Comparison of ENCODE assay signal across 15 mouse cellular contexts in genomic region chr8:91613603-91614002, GRCm38 (mm10).
DNase-seq lines count a peak whose midpoint lies in the region; ATAC-seq and TF ChIP-seq lines count a peak whose summit lies in the region.
"Had no signal": no experiment of that assay in that cellular context is flagged by ENCODE, and none has a peak within 500 bp of the region (broad histone marks: within the 10 kb centered on the region; RNA-seq: fewer than 3 reads in every experiment).

No protein-coding gene starts in this region.

- peak; percentile 47 for DNase-seq in forebrain, embryonic 10.5 days (ENCODE audit: extremely low spot score, low spot score)
- DNase-seq in liver, result peak; percentile 23
- DNase-seq in liver, postnatal 0 days, result no peak
- DNase-seq in embryonic facial prominence, embryonic 10.5 days (ENCODE audit: low spot score), result peak; percentile 67
- DNase-seq in limb, embryonic 14.5 days (ENCODE audit: low spot score), result peak; percentile 73
- DNase-seq in thymus, postnatal 25 days, result no peak
- DNase-seq in lung, postnatal 25 days (ENCODE audit: low spot score), result no peak
- DNase-seq: adrenal gland, adult 2 months; cerebellum, postnatal 14 days; heart, postnatal 36 days; kidney, adult 18-20 months; liver, embryonic 13.5 days; right cerebral cortex, adult 18-20 months had no signal

- no peak for TF ChIP-seq CTCF in liver, postnatal 0 days (IDR thresholded peaks at IDR 0.05; ENCODE audit: low read depth)

- no peak overlapping the region for H3K9ac ChIP-seq in forebrain, embryonic 15.5 days (replicated peaks)
- H3K9ac ChIP-seq in liver, postnatal 0 days (replicated peaks), result no peak overlapping the region
- H3K9ac ChIP-seq in limb, embryonic 14.5 days (ENCODE audit: low read depth, low read length, severe bottlenecking), result no peak overlapping the region
- H3K9ac ChIP-seq: liver, embryonic 13.5 days; neural tube, embryonic 13.5 days had no signal

- no peak overlapping the region for H3K4me3 ChIP-seq in forebrain, embryonic 10.5 days
- no peak overlapping the region for H3K4me3 ChIP-seq in forebrain, embryonic 15.5 days
- H3K4me3 ChIP-seq in liver, postnatal 0 days (ENCODE audit: low read depth, low read length), result no peak overlapping the region
- H3K4me3 ChIP-seq in embryonic facial prominence, embryonic 10.5 days, result no peak overlapping the region
- no peak overlapping the region for H3K4me3 ChIP-seq in limb, embryonic 14.5 days (replicated peaks; ENCODE audit: low read length)
- H3K4me3 ChIP-seq: liver, embryonic 13.5 days; neural tube, embryonic 13.5 days had no signal

- no peak overlapping the region for H3K4me2 ChIP-seq in forebrain, embryonic 15.5 days (replicated peaks)
- H3K4me2 ChIP-seq in liver, postnatal 0 days (ENCODE audit: low read depth, low read length), result no peak overlapping the region
- no peak overlapping the region for H3K4me2 ChIP-seq in limb, embryonic 14.5 days (replicated peaks; ENCODE audit: low read depth, low read length, severe bottlenecking)
- H3K4me2 ChIP-seq: liver, embryonic 13.5 days had no signal

- no peak for TF ChIP-seq POLR2A in limb, embryonic 14.5 days (IDR thresholded peaks at IDR 0.05; ENCODE audit: borderline replicate concordance, extremely low read depth, insufficient read depth, insufficient read length)

- H3K27me3 ChIP-seq in forebrain, embryonic 10.5 days (ENCODE audit: poor library complexity, severe bottlenecking), result peaks cover 65% of the 10 kb centered on the region
- peaks cover 9% of the 10 kb centered on the region; the same call in 1 of the 2 replicates for H3K27me3 ChIP-seq in forebrain, embryonic 15.5 days
- no peaks in the 10 kb centered on the region for H3K27me3 ChIP-seq in liver, postnatal 0 days (ENCODE audit: insufficient read depth, low read length)
- H3K27me3 ChIP-seq in embryonic facial prominence, embryonic 10.5 days (replicated peaks; ENCODE audit: low read depth, poor library complexity, severe bottlenecking), result peaks cover 38% of the 10 kb centered on the region
- peaks cover 47% of the 10 kb centered on the region for H3K27me3 ChIP-seq in limb, embryonic 14.5 days (ENCODE audit: control insufficient read depth, insufficient read depth, low read length)
- H3K27me3 ChIP-seq: liver, embryonic 13.5 days had no signal

- no peak for ATAC-seq in forebrain, embryonic 15.5 days (replicated peaks)
- ATAC-seq in liver, postnatal 0 days, result no peak
- peak; percentile 86 for ATAC-seq in limb, embryonic 14.5 days (ENCODE audit: low FRiP score, low read depth)

- H3K4me1 ChIP-seq in forebrain, embryonic 10.5 days, result peaks cover 81% of the 10 kb centered on the region
- H3K4me1 ChIP-seq in forebrain, embryonic 15.5 days, result peaks cover 47% of the 10 kb centered on the region
- H3K4me1 ChIP-seq in liver, postnatal 0 days (ENCODE audit: insufficient read depth), result no peaks in the 10 kb centered on the region
- H3K4me1 ChIP-seq in embryonic facial prominence, embryonic 10.5 days, result peaks cover 85% of the 10 kb centered on the region
- H3K4me1 ChIP-seq in limb, embryonic 14.5 days (ENCODE audit: control insufficient read depth, insufficient read depth, low read length), result peaks cover 47% of the 10 kb centered on the region

- no peaks in the 10 kb centered on the region for H3K9me3 ChIP-seq in forebrain, embryonic 10.5 days
- H3K9me3 ChIP-seq in forebrain, embryonic 15.5 days, result no peaks in the 10 kb centered on the region
- H3K9me3 ChIP-seq in liver, postnatal 0 days (ENCODE audit: low read length), result no peaks in the 10 kb centered on the region
- H3K9me3 ChIP-seq in embryonic facial prominence, embryonic 10.5 days, result no peaks in the 10 kb centered on the region
- H3K9me3 ChIP-seq in limb, embryonic 14.5 days (ENCODE audit: control insufficient read depth, low read length), result no peaks in the 10 kb centered on the region
- H3K9me3 ChIP-seq: liver, embryonic 13.5 days; neural tube, embryonic 13.5 days had no signal

- H3K36me3 ChIP-seq in forebrain, embryonic 10.5 days (replicated peaks), result no peaks in the 10 kb centered on the region
- H3K36me3 ChIP-seq in forebrain, embryonic 15.5 days, result no peaks in the 10 kb centered on the region
- H3K36me3 ChIP-seq in liver, postnatal 0 days (replicated peaks; ENCODE audit: insufficient read depth, low read length), result no peaks in the 10 kb centered on the region
- no peaks in the 10 kb centered on the region for H3K36me3 ChIP-seq in embryonic facial prominence, embryonic 10.5 days (replicated peaks)
- H3K36me3 ChIP-seq in limb, embryonic 14.5 days (ENCODE audit: control insufficient read depth, insufficient read depth, low read length), result no peaks in the 10 kb centered on the region
- H3K36me3 ChIP-seq: liver, embryonic 13.5 days; neural tube, embryonic 13.5 days had no signal

- no peak overlapping the region for H3K27ac ChIP-seq in forebrain, embryonic 10.5 days
- H3K27ac ChIP-seq in forebrain, embryonic 15.5 days (replicated peaks), result no peak overlapping the region
- no peak overlapping the region for H3K27ac ChIP-seq in liver, postnatal 0 days (ENCODE audit: low read depth)
- H3K27ac ChIP-seq in embryonic facial prominence, embryonic 10.5 days (replicated peaks), result 0 out of 2 replicates have a peak overlapping the region, but pooled peaks have one; percentile 8
- no peak overlapping the region for H3K27ac ChIP-seq in limb, embryonic 14.5 days (replicated peaks; ENCODE audit: low read depth, low read length)
- H3K27ac ChIP-seq: liver, embryonic 13.5 days; neural tube, embryonic 13.5 days had no signal

- 15% methylated on average over 9 of the region's 9 CpGs for WGBS in forebrain, embryonic 10.5 days
- WGBS in forebrain, embryonic 15.5 days, result 37% methylated on average over 9 of the region's 9 CpGs
- WGBS in liver, postnatal 0 days (ENCODE audit: insufficient replicate concordance), result 45% methylated on average over 9 of the region's 9 CpGs
- 13% methylated on average over 9 of the region's 9 CpGs for WGBS in embryonic facial prominence, embryonic 10.5 days
- WGBS in limb, embryonic 14.5 days, result 11% methylated on average over 9 of the region's 9 CpGs

- TF ChIP-seq EP300 in liver, postnatal 0 days (IDR thresholded peaks at IDR 0.05; ENCODE audit: low read depth), result no peak

Comparison
In these comparisons a context has a peak if more than half of its experiments do, and no peak if none do; other contexts are left out.
1. DNase-seq: peak in forebrain, embryonic 10.5 days (single experiment), liver (single experiment), embryonic facial prominence, embryonic 10.5 days (single experiment) and limb, embryonic 14.5 days (single experiment); none in liver, postnatal 0 days (single experiment), thymus, postnatal 25 days (single experiment) and lung, postnatal 25 days (single experiment).